Mouse (Mus musculus): ENCODE results near the gene 1110051M20Rik. TPM values are rescaled to one million over a fixed set of nuclear protein-coding genes. Genes with fewer than 3 reads are reported as not detected.
"Not testable (repeated sequence)": the region's sequence is repeated elsewhere in the genome, so short reads cannot be mapped to it uniquely, and the experiment has no call there.

Gene 1110051M20Rik
- polyA plus RNA-seq, 1 experiment: 4.4 TPM

- H3K27ac ChIP-seq (replicated peaks; ENCODE audit: low read depth, low read length): no peak overlapping the region
- no peaks in the 10 kb centered on the region for H3K4me1 ChIP-seq (ENCODE audit: control insufficient read depth, insufficient read depth, insufficient read length, low read length)
- H3K4me3 ChIP-seq (ENCODE audit: insufficient read depth, low read depth, low read length): no peak overlapping the region
These were observed 199.8 kb downstream of the 1110051M20Rik start for GRCm38 (mm10) chr2:91244557-91245228.

GRCm38 (mm10) chr2:91243416-91243815, 201.1 kb downstream of the 1110051M20Rik start:
- Histone ChIP-seq H3K27ac (replicated peaks; ENCODE audit: low read depth, low read length) (no peak overlapping the region), H3K4me1 (ENCODE audit: control insufficient read depth, insufficient read depth, insufficient read length, low read length) (no peaks in the 10 kb centered on the region), H3K4me3 (ENCODE audit: insufficient read depth, low read depth, low read length) (no peak overlapping the region)

- Histone ChIP-seq H3K4me3 (ENCODE audit: insufficient read depth, low read depth, low read length) (no peak overlapping the region), H3K4me1 (ENCODE audit: control insufficient read depth, insufficient read depth, insufficient read length, low read length) (no peaks in the 10 kb centered on the region), H3K27ac (replicated peaks; ENCODE audit: low read depth, low read length) (no peak overlapping the region)
These were observed 202.0 kb downstream of the 1110051M20Rik start for GRCm38 (mm10) chr2:91242547-91242946.

GRCm38 (mm10) chr2:91237511-91238080, 206.9 kb downstream of the 1110051M20Rik start:
- not testable (repeated sequence) for H3K4me1 ChIP-seq (ENCODE audit: control insufficient read depth, insufficient read depth, insufficient read length, low read length)
- H3K27ac ChIP-seq (replicated peaks; ENCODE audit: low read depth, low read length): 0 out of 2 replicates have a peak overlapping the region, but pooled peaks have one; percentile 48
- peak overlapping the region; percentile 58 for H3K4me3 ChIP-seq (ENCODE audit: insufficient read depth, low read depth, low read length)

- Histone ChIP-seq H3K27ac (replicated peaks; ENCODE audit: low read depth, low read length) (peak within 1 kb of the TSS; percentile 69), H3K4me3 (ENCODE audit: insufficient read depth, low read depth, low read length) (peak within 1 kb of the TSS; percentile 75), H3K4me1 (ENCODE audit: control insufficient read depth, insufficient read depth, insufficient read length, low read length) (no peaks in the 10 kb centered on the region)
These were observed 207.6 kb downstream of the 1110051M20Rik start, which contains the start of gene Ddb2 for GRCm38 (mm10) chr2:91236601-91237510. Gene Ddb2 (minus strand): TSS chr2:91236982.

GRCm38 (mm10) chr2:91229735-91230134, 214.8 kb downstream of the 1110051M20Rik start:
- Histone ChIP-seq H3K4me3 (ENCODE audit: insufficient read depth, low read depth, low read length) (no peak overlapping the region), H3K4me1 (ENCODE audit: control insufficient read depth, insufficient read depth, insufficient read length, low read length) (no peaks in the 10 kb centered on the region)

More at GRCm38 (mm10) chr2:91229735-91230134, 214.8 kb downstream of the 1110051M20Rik start:
- H3K27ac ChIP-seq (replicated peaks; ENCODE audit: low read depth, low read length): no peak overlapping the region

Other genes with a start within 250 kb of the 1110051M20Rik start
- gene Nr1h3, start 241.9 kb downstream of the 1110051M20Rik start, polyA plus RNA-seq (2012; ENCODE audit: insufficient read depth, insufficient read length, missing spikeins): 45.2 and 59.1 TPM in 2 replicates
- 24.6 and 27.9 TPM in 2 replicates for gene Acp2, start 241.8 kb downstream of the 1110051M20Rik start, polyA plus RNA-seq (2012; ENCODE audit: insufficient read depth, insufficient read length, missing spikeins)
- gene Ddb2, start 207.7 kb downstream of the 1110051M20Rik start, polyA plus RNA-seq (2012; ENCODE audit: insufficient read depth, insufficient read length, missing spikeins): 3.7 and 5.7 TPM in 2 replicates
- gene Pacsin3, start 188.8 kb downstream of the 1110051M20Rik start, polyA plus RNA-seq (2012; ENCODE audit: insufficient read depth, insufficient read length, missing spikeins): 9.0 and 11.7 TPM in 2 replicates
- gene Arfgap2, start 179.7 kb downstream of the 1110051M20Rik start, polyA plus RNA-seq (2012; ENCODE audit: insufficient read depth, insufficient read length, missing spikeins): 35.0 and 35.6 TPM in 2 replicates
- 0.48 and 0.63 TPM in 2 replicates for gene Lrp4, start 12.8 kb upstream of the 1110051M20Rik start, polyA plus RNA-seq (2012; ENCODE audit: insufficient read depth, insufficient read length, missing spikeins)
- 13.8 and 16.6 TPM in 2 replicates for gene Ckap5, start 82.1 kb upstream of the 1110051M20Rik start, polyA plus RNA-seq (2012; ENCODE audit: insufficient read depth, insufficient read length, missing spikeins)
- gene F2, start 191.7 kb upstream of the 1110051M20Rik start, polyA plus RNA-seq (2012; ENCODE audit: insufficient read depth, insufficient read length, missing spikeins): not detected in 2 replicates
- gene Zfp408, start 205.1 kb upstream of the 1110051M20Rik start, polyA plus RNA-seq (2012; ENCODE audit: insufficient read depth, insufficient read length, missing spikeins): 2.2 and 5.6 TPM in 2 replicates
- 20.0 and 38.1 TPM in 2 replicates for gene Arhgap1, start 205.2 kb upstream of the 1110051M20Rik start, polyA plus RNA-seq (2012; ENCODE audit: insufficient read depth, insufficient read length, missing spikeins)

Measured in brown adipose tissue, adult 24 weeks (tissue).